Mouse (Mus musculus) forebrain, embryonic 13.5 days (tissue): ENCODE measurements around the gene Vps29. TPM values are rescaled to one million over a fixed set of nuclear protein-coding genes. Genes with fewer than 3 reads are reported as not detected.

ENCODE experiments used
- ATAC-seq: fragments of 200-750 bp; cut with Nextera tagmentation; 2 replicates; pipeline ENCODE4 v1.8.0; 2017
- H3K27ac ChIP-seq: fragments of 300-500 bp; sonication (generic); 2 replicates; pipeline ENCODE4 v1.5.1; 2015; ENCODE audit warnings: inconsistent platforms, mild to moderate bottlenecking, moderate library complexity
- H3K27me3 ChIP-seq: fragments of 300-500 bp; sonication (generic); 2 replicates; pipeline ENCODE4 v1.6.1; 2015; ENCODE audit warnings: mild to moderate bottlenecking, inconsistent platforms
- H3K36me3 ChIP-seq: fragments of 300-500 bp; sonication (generic); 2 replicates; pipeline ENCODE4 v1.6.1; 2015; ENCODE audit warnings: mild to moderate bottlenecking, inconsistent platforms; ENCODE audit not compliant: poor library complexity, severe bottlenecking
- H3K4me1 ChIP-seq: fragments of 300-500 bp; sonication (generic); 2 replicates; pipeline ENCODE4 v1.6.1; 2015; ENCODE audit warnings: inconsistent platforms
- H3K4me2 ChIP-seq: fragments of 300-500 bp; sonication (generic); 2 replicates; pipeline ENCODE4 v1.6.1; 2015; ENCODE audit warnings: inconsistent platforms, mild to moderate bottlenecking, moderate library complexity
- H3K4me3 ChIP-seq: fragments of 300-500 bp; sonication (generic); 2 replicates; pipeline ENCODE4 v1.5.1; 2015; ENCODE audit warnings: mild to moderate bottlenecking, inconsistent platforms
- H3K9ac ChIP-seq: fragments of 300-500 bp; sonication (generic); 2 replicates; pipeline ENCODE4 v1.6.1; 2015; ENCODE audit warnings: mild to moderate bottlenecking, inconsistent platforms
- H3K9me3 ChIP-seq: fragments of 300-500 bp; sonication (generic); replicated peaks from 2 replicates; pipeline ENCODE4 v1.6.1; 2016; ENCODE audit warnings: inconsistent platforms
- WGBS: fragments of 180-500 bp; shearing (Covaris S2); methylation state at CpG from one replicate; pipeline ENCODE4 v1.1.7; 2015; 5-methylcytosine and 5-hydroxymethylcytosine counted together
- polyA plus RNA-seq: library from polyadenylated mRNA; unstranded; fragments of >200 nt; fragmentation: Nextera tagmentation; extraction: Ambion mirVana; gene quantifications from 2 replicates; pipeline ENCODE4 v1.2.1, GENCODE M21; 2015

The Vps29 gene
- polyA plus RNA-seq, 1 experiment from 2014 or later = 236 TPM

- Histone ChIP-seq H3K36me3 (peaks cover 82% of the 10 kb centered on the region), H3K27me3 (no peaks in the 10 kb centered on the region), H3K4me2 (no peak overlapping the region), H3K4me1 (no peaks in the 10 kb centered on the region), H3K9me3 (no peaks in the 10 kb centered on the region), H3K9ac (no peak overlapping the region), H3K4me3 (no peak overlapping the region), H3K27ac (no peak overlapping the region)
- WGBS = 96% methylated on average over 12 of the region's 12 CpGs
- ATAC-seq = no peak
Measured at GRCm38 (mm10) chr5:122403362-122403761, 49.2 kb downstream of the Vps29 start.

- no peak for ATAC-seq
- 96% methylated on average over 10 of the region's 10 CpGs for WGBS
- Histone ChIP-seq H3K9ac (no peak overlapping the region), H3K9me3 (no peaks in the 10 kb centered on the region), H3K4me1 (no peaks in the 10 kb centered on the region), H3K27ac (no peak overlapping the region), H3K27me3 (no peaks in the 10 kb centered on the region), H3K4me2 (no peak overlapping the region), H3K36me3 (peaks cover 73% of the 10 kb centered on the region), H3K4me3 (no peak overlapping the region)
Measured at GRCm38 (mm10) chr5:122405537-122405936, 51.4 kb downstream of the Vps29 start.

GRCm38 (mm10) chr5:122409692-122410645 lies 55.8 kb downstream of the Vps29 start:
- H3K4me2 ChIP-seq = no peak overlapping the region
- WGBS = 88% methylated on average over 19 of the region's 19 CpGs
- H3K27me3 ChIP-seq = no peaks in the 10 kb centered on the region
- ATAC-seq = no peak
- peaks cover 40% of the 10 kb centered on the region for H3K36me3 ChIP-seq
- H3K27ac ChIP-seq = no peak overlapping the region
- H3K9ac ChIP-seq = no peak overlapping the region
- H3K4me3 ChIP-seq = no peak overlapping the region
- no peaks in the 10 kb centered on the region for H3K4me1 ChIP-seq
- H3K9me3 ChIP-seq = no peaks in the 10 kb centered on the region

GRCm38 (mm10) chr5:122411892-122412291 lies 57.7 kb downstream of the Vps29 start:
- 88% methylated on average over 5 of the region's 5 CpGs for WGBS
- no peaks in the 10 kb centered on the region for H3K27me3 ChIP-seq
- no peak overlapping the region for H3K9ac ChIP-seq
- H3K27ac ChIP-seq = no peak overlapping the region
- no peak overlapping the region for H3K4me2 ChIP-seq
- no peak for ATAC-seq
- H3K4me1 ChIP-seq = no peaks in the 10 kb centered on the region
- no peak overlapping the region for H3K4me3 ChIP-seq
- peaks cover 21% of the 10 kb centered on the region for H3K36me3 ChIP-seq
- no peaks in the 10 kb centered on the region for H3K9me3 ChIP-seq

GRCm38 (mm10) chr5:122412826-122413225 lies 58.7 kb downstream of the Vps29 start:
- no peak overlapping the region for H3K27ac ChIP-seq
- ATAC-seq = no peak
- peaks cover 12% of the 10 kb centered on the region; the same call in 1 of the 2 replicates for H3K36me3 ChIP-seq
- no peak overlapping the region for H3K4me2 ChIP-seq
- no peaks in the 10 kb centered on the region for H3K9me3 ChIP-seq
- no peaks in the 10 kb centered on the region for H3K27me3 ChIP-seq
- no peak overlapping the region for H3K9ac ChIP-seq
- H3K4me1 ChIP-seq = no peaks in the 10 kb centered on the region
- H3K4me3 ChIP-seq = no peak overlapping the region
- WGBS = 65% methylated on average over 6 of the region's 6 CpGs

- 92% methylated on average over 5 of the region's 5 CpGs for WGBS
- no peak overlapping the region for H3K4me3 ChIP-seq
- ATAC-seq = no peak
- no peaks in the 10 kb centered on the region for H3K27me3 ChIP-seq
- H3K4me1 ChIP-seq = no peaks in the 10 kb centered on the region
- H3K4me2 ChIP-seq = no peak overlapping the region
- peaks cover 12% of the 10 kb centered on the region; the same call in 1 of the 2 replicates for H3K36me3 ChIP-seq
- no peaks in the 10 kb centered on the region for H3K9me3 ChIP-seq
- H3K27ac ChIP-seq = no peak overlapping the region
- H3K9ac ChIP-seq = no peak overlapping the region
Measured at GRCm38 (mm10) chr5:122414351-122414750, 60.2 kb downstream of the Vps29 start.

Other genes starting within 250 kb of the Vps29 start
- gene Ccdc63, start 213.5 kb upstream of the Vps29 start, polyA plus RNA-seq = not detected in 2 replicates
- 288 TPM in 2 replicates for gene Ppp1cc, start 196.1 kb upstream of the Vps29 start, polyA plus RNA-seq
- 2.9 and 3.0 TPM in 2 replicates for gene Hvcn1, start 147.6 kb upstream of the Vps29 start, polyA plus RNA-seq
- 4.8 and 4.9 TPM in 2 replicates for gene Tctn1, start 89.9 kb upstream of the Vps29 start, polyA plus RNA-seq
- gene Pptc7, start 70.0 kb upstream of the Vps29 start, polyA plus RNA-seq = 7.5 and 7.7 TPM in 2 replicates
- 16.1 TPM in 2 replicates for gene Rad9b, start 136 bp upstream of the Vps29 start, polyA plus RNA-seq
- 56.9 and 58.7 TPM in 2 replicates for gene Gpn3, start 17.5 kb downstream of the Vps29 start, polyA plus RNA-seq
- 117 and 123 TPM in 2 replicates for gene Fam216a, start 18.0 kb downstream of the Vps29 start, polyA plus RNA-seq
- gene Arpc3, start 37.5 kb downstream of the Vps29 start, polyA plus RNA-seq = 152 and 167 TPM in 2 replicates
- 50.3 and 53.3 TPM in 2 replicates for gene Anapc7, start 67.3 kb downstream of the Vps29 start, polyA plus RNA-seq
- 32.2 and 34.2 TPM in 2 replicates for gene Atp2a2, start 147.9 kb downstream of the Vps29 start, polyA plus RNA-seq